Mouse (Mus musculus): ENCODE measurements around the gene Elf1.

Elf1 gene

DNA sequence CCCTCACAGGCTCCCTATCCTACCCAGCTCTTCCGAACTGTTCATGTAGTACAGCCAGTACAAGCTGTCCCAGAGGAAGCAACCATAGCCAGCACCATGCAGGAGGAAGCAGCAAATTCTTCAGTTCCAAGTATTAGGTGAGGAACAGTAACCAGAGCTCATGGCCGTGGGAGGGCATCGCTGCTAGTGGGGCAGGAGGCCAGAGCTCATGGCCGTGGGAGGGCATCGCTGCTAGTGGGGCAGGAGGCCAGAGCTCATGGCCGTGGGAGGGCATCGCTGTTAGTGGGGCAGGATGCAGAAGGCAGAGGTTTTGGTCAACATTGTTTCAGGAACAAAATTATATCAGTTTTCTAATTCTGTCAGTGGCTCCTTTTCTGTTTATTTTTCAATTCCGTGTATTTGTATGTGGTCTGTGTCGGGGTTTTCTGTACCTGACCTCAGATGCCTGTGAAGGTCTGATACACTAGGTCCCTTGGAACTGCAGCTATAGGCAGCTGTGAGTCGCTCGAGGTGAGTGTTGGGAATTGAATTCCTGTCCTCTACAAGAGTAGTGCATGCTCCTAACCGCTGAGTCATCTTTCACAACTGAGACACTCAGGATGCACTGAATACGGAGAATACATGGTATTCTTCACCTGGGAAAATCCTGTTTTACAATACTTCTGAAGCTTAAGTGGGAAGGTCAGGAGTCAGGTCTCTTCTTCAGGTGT, 92.6 kb downstream of the Elf1 start:
- DNase-seq (ENCODE audit: low spot score), result no peak

DNA sequence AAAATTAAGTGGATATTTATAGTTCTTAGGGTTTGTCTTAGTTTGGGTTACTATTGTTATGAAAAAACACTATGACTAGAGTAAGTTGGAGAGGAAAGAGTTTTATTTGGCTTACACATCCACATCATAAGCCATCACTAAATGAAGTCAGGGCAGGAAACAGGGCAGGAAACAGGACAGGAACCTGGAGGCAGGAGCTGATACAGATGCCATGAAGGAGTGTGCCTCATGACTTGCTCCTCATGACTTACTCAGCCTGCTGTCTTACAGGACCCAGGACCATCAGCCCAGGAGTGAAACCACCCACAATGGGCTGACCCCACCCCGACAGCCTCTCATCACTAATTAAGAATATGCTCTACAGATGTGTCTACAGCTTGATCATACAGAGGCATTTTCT, 93.4 kb downstream of the Elf1 start:
- DNase-seq (ENCODE audit: low spot score), result no peak

DNA sequence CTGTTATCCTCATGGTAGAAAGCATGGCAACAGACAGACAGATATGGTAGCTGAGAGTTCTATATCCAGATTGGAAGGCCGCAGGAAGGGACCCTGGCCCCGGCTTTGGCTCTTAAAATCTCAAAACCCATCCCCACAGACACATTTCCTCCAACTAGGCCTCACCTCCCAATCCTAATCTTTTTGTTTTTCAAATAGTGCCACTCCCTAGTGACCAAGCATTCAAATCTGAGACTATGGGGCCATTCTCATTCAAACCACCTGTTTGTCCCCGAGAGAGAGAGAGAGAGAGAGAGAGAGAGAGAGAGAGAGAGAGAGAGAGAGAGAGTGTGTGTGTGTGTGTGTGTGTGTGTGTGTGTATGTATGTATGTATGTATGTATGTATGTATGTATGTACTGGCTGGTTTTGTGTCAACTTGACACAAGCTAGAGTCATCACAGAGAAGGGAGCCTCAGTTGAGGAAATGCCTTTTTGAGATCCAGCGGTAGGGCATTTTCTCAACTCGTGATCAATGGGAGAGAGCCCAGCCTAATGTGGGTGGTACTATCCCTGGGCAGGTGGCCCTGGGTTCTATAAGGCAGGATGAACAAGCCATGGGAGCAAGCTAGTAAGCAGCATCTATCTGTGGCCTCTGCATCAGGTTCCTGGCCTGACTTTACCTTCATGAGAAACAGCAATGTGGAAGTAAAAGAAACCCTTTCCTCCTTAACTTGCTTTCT, 102.7 kb downstream of the Elf1 start:
- no peak for DNase-seq (ENCODE audit: low spot score)

DNA sequence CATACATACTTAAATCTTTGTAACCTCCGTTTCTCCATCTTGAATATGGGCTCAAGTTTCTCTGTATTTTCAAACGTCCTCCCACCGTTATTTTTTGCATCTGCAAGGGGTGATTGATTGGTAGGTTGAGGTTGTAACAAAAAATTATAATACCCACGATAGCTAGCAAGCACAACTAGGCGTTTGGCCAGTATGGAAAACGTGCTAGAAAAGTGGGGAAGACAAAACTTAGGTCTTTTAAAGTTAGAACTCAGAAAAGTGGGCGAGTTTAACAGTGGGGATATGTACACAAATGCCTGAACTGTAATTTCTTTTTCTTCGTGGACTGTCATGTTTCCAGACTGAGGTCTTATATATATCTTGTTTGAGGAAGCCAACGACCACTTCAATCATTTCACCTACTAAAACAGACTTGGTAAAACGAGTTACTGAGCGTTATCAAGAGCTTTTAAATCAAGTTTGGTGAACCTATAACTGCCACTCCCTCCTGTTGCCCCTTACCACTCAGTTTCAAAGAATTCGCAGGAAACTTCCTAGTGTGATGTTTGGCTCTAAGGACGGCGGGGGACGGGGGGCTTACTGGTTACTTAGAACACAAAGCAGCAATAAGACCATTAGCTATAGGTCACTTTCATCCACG, 105.6 kb downstream of the Elf1 start:
- no peak for DNase-seq (ENCODE audit: low spot score)

DNA sequence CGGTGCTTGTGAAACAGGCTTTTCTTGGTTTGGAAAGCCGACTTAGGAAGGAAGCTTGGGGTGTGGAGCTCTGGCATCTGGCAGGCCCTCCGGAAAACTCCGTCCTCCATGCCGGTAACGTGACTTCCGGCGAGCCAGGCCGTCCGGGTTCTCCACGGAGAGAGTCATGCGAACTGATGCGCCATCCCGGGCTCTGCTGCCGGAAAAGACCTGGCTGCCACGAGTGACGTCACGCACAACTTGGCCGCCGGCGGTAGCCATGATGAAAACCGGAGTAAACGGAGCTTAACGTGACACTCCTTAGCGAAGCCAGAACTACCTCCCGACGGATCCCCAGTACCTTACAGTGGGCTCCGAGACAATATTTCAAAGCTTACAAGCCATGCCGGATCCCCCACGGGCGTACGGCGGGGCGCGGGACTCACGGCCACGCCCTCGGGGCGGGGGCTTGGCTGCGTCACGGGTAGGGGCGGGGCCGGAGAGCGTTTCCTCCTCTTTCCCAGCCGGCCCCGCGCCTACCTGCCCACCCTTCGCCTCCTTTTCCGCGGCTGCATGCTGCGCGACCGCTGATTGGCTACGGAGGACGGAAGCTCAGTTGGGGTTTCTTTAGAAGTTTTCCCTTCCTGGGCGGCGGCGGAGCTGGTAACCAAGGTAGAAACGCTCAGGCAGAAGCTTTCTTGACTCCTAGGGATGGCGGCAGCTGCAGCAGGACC, 106.3 kb downstream of the Elf1 start, which contains the start of gene Sugt1:
TSS of gene Sugt1 (plus strand) at position 553 of the 713 bp plus-strand sequence.
- peak; percentile 92 for DNase-seq (ENCODE audit: low spot score)

DNA sequence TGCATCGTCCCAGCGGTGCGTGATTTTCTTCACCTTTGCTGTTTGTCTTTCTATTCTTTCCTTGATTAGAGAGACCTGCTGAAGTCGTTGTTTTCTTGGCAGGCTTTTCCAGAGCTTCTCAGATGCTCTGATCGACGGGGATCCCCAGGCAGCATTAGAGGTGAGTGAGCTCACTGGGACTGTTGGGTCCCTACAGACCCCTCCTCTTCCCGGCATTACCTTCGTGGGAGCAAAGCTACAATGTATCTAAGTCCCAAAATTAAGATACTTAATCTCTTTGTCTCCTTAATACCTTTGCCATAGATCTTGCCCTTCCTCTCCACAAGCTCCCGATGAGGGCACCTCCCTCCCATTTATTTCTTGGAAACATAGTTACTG, 106.8 kb downstream of the Elf1 start:
- DNase-seq (ENCODE audit: low spot score), result no peak

DNA sequence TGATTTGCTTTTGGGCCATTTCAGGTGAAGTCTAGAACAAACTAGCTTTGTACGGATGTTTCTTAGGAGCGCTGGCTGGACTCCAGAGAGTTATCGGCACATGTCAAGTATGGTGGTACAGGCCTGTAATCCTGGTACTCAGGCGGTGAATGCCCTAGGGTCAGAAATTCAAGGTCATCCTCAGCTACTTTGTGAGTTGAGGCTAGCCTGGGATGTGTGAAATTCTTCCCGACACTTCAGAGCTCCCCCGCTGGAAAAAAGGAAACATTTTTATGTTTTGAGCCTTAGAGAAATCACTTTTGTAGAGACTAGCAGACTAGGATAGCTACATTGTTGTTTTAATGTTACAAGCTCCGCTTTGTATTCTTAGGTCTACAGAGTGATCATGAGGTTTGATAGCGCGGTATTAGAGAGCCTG, 107.5 kb downstream of the Elf1 start:
- no peak for DNase-seq (ENCODE audit: low spot score)

DNA sequence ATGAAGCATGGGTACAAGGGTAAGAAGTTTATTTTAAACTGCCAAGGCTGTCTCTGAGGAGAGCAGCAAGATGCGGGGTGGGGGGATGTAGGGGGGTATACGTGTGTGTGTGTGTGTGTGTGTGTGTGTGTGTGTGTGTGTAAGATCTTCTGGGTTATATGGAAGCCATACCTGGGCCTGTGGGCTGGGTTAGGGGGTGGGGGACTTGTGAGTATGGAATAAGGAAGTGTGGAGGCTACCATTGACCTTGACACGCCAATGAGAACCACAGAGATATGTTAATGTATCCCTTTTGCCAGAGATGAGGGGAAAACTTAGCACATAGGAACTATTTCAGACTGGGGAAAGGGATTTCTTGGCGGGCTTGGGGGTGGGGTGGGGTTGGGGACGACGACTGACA, 108.4 kb downstream of the Elf1 start:
- no peak for DNase-seq (ENCODE audit: low spot score)

DNA sequence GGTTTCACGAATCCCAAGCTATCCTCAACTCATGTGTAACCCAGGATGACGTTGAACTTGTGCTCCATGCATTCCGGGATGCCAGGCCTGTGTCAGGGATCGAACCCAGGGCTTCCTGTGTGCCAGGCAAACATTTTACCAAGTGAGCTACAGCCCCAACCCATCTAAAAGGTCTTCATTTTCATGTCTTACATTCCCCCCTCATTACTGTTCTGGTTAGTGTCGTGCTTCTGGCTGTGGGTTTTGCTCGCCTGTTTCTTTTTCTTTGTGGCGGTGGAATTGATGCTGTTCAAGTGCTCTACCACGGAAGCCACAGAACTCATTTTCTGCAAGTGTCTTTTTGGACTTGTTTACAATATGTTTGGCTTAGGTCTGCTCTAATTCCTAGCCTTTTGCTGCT, 109.9 kb downstream of the Elf1 start:
- no peak for DNase-seq (ENCODE audit: low spot score)

DNA sequence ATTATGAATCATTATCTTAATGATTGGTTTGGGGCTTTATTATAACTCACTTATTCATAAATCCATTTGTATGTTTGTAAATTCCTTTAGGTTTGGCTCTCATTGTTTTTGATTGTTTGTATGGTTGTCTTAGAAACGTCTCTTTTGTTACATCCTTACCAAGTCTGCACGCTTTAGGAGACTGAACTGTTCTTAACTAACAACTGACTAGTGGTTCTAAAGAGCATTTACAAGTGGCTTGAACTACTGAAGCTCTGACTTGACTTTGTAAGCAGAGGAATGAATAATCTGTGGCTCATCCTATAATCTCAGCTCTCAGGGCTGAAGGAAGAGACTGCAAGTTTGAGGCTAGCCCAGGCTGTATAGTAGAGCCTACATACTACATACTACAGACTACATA, 110.6 kb downstream of the Elf1 start:
- no peak for DNase-seq (ENCODE audit: low spot score)

DNA sequence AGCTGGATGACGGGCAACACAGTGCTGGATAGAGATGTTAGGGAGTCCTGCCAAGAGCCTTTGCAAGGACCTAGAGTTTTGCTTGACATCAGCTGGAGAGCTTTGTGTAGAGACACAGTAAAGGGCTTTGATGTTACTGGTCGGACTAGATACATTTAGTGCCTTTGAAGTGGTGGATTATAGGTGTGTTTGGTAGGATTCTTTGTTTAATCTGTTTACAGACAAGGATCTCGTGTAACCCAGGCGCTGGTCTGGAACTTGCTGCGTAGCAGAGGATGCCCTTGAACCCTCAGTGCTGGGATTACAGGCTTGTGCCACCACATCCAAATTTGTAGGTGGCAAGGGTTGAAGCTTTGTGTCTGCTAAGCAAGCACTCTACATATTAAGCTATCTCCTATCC, 113.1 kb downstream of the Elf1 start:
- DNase-seq (ENCODE audit: low spot score), result no peak

DNA sequence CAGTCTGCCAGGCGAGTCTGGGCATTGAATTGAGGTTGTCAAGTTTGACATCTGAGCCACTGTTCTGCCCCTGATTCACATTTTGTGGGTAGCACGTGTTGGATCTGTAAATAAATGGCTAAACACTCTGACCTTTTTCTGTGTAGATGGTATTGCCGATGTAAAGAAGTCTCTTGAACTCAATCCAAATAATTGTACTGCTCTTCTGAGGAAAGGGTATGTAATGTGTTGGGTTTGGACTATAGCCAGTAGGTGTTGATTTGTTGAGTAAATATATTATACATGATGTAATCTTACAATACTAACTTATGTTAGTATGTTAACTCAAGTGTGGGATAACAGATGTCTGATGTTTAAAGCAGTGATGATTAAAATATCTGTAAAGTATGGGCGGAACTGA, 115.6 kb downstream of the Elf1 start:
- no peak for DNase-seq (ENCODE audit: low spot score)

DNA sequence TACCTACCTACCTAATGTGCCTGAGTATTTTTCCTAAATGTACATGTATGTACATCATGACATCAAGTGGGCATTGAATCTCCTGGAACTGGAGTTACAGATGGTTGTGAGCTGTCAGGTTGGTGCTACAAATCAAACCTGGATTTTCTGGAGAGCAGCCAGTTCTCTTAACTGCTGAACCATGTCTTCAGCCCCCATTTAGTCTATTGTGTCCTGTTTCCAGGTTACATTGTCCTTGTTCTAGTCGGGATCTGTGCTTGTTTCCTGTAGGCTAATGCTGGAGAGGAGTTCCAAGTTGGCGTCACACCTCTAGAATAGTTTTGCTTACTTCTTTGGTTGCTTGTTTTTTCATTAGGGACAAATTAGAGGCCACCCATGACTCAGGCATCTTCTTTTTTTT, 124.9 kb downstream of the Elf1 start:
- no peak for DNase-seq (ENCODE audit: low spot score)

DNA sequence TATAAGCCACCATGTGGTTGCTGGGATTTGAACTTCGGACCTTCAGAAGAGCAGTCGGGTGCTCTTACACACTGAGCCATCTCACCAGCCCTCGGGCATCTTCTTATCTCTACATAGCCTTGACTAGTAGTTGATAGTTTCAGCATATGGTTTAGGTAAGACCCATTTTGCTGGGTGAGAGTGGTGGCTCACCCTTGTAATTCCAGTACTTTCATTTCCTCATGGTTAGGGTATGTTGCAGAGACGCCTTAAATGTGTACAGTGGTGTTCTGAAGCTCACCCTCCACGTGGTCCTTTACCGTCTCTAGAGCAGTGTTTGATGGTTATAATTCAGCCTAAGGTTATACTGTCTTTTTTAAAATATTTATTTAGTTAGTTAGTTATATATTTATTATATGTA, 125.4 kb downstream of the Elf1 start:
- no peak for DNase-seq (ENCODE audit: low spot score)

DNA sequence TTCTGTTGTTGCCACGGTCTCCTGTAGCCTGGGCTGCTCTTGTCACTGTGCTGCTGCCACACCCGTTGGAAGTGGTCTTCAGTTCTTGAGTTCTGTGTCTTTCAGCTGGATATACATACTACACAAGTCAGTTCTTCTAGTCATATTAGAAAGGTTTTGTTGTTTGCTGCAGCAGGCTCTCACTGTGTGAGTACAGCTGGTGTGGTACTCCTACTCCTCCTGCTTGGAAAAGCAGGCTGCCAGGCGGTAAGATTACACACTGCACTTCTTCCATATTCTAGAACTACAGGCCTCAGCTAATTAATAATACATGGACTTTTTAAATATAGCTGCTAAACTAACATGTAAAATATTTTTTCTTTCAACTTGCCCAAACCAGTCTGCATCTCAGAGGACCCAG, 125.9 kb downstream of the Elf1 start:
- DNase-seq (ENCODE audit: low spot score), result no peak

DNA sequence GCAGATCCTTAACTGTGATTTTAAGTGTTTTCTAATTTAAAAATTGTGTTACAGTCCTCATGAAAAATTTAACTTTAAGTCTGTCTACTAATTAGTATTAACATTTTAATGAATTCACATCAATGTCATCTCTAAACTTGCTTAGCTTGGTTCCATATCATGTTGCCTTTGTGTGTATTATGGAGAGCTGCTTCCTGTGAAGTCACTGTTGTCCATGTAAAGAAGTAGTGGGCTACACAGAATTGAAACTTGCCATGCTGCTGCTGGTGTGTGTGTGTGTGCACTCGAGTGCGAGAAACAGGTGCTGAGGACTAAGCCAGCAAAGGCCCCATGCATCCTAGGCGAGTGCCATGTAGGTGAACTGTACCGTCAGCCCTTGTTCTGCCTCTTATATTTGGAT, 126.4 kb downstream of the Elf1 start:
- no peak for DNase-seq (ENCODE audit: low spot score)

DNA sequence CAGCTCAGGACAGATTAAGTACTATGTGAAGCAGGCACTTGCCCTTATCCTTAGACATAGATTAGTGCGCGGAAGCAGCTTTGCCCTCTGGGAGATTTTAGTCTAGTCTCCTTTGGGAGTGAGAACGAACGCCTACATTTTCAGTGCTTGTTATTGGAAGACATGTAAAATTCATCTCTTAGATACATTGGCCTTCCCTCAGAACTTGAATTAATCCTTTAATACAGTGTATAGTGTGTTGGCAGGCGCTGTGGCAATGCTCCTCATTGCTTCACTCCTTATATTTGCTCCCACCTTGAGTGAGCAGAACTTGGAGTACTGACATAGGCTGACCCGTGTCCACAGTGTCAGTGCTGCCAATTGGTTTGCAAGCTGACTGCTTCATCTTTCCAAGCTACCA, 127.3 kb downstream of the Elf1 start:
- no peak for DNase-seq (ENCODE audit: low spot score)

DNA sequence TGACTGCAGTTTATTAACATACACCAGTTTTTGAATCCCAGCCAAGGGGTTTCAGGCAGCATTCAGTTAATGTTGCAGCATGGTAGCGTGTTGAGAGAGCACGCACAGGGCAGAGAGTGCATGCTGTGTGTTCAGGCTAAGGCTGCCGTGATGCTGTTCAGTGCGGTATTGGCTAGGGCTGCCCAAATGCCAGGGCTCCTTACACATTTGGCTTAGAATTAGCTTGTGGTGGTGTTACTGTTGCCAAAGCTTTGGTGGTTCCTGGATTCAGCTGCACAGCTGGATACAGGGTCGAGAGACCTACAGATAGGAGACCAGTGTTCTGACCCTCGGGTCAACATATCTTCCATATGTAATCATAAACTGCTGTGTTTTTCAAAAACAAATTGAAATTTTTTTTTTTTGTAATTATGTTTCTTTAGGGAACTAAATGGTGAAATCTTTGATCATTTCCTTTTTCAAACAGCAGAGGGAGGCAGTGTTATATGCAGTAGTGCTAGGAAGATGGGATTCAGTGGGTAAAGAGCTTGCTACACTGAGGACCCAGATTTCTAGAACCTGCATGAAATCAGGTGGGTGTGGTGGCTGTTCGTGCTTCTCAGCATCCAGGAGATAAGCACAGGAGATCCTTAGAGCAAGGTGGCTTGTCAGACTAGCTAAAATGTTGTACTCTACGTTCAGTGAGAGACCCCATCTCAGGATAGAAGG, 136.3 kb downstream of the Elf1 start:
- DNase-seq (ENCODE audit: low spot score), result no peak

DNA sequence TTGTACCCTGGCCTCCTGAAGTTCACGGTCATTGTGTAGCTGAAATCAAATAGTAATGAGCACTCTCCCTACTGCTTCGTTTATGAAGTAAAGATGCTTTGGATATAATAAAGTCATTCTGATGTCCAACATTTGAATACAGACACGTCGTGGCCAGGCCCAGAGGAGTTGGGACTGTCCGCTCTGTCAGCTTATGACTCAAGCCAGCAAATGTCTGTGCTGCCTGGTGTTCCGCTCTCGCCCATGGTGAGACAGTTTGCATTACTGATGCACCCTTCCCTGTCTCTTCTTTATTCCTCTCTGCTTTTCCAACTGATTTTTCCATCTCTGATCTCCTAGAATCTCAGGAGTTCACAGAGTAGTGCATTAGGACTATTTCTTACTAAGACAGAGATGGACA, 138.8 kb downstream of the Elf1 start:
- DNase-seq (ENCODE audit: low spot score), result no peak

DNA sequence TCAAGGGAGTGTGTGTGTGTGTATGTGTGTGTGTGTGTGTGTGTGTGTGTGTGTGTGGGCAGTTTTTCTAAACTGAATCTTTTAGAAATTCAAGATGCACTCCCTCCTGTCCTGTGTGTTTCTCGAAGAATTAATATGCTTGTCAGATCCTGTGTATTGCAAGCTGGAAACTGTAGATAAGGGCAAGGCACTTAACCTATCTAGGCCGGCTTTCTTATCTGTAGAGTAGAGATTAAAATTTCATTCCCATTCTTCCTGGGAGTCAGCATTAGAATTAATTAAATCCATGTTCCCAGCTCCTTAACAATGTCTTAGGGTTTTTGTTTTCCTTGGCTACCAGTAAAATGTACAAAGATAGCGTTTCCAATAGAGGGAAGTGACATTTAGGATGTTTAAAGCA, 140.1 kb downstream of the Elf1 start:
- no peak for DNase-seq (ENCODE audit: low spot score)

Measured in ovary, postnatal 14 days (tissue).